17 mouse cellular contexts compared by ENCODE assay signal in the genomic region with DNA sequence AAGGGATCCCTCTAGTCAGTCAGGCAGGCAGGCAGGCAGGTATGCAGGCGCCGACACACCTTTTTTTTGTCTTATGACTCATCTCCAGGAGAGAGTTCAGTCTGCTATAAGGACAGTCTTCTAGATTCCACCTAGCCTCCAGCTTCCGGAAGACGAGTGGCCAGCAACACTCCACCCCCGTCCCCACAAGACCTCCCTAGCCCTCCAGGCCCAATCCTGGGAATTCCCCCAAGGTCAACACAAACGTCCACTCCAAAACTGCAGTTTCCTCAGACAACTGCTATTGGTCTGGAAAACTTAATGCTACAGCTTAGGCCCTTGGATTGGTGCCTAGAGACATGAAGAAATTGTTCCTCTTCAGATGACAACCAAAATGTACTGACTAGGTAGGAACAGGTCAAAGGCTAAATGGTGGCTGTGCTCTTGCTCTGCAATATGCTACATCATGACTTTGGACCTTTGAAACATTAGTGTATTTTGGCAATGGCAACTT.
DNase-seq lines count a peak whose midpoint lies in the region; ATAC-seq and TF ChIP-seq lines count a peak whose summit lies in the region.
"Had no signal": no experiment of that assay in that cellular context is flagged by ENCODE, and none has a peak within 500 bp of the region (broad histone marks: within the 10 kb centered on the region; RNA-seq: fewer than 3 reads in every experiment).

No protein-coding gene starts in this region.

- no peak overlapping the region for H3K27ac ChIP-seq in heart, embryonic 11.5 days (ENCODE audit: low read depth, low read length)
- H3K27ac ChIP-seq in liver, embryonic 15.5 days (replicated peaks) = peak overlapping the region; percentile 54
- H3K27ac ChIP-seq in liver, embryonic 11.5 days (ENCODE audit: low read depth, low read length) = no peak overlapping the region
- H3K27ac ChIP-seq in intestine, embryonic 16.5 days (ENCODE audit: low read length) = no peak overlapping the region
- H3K27ac ChIP-seq in midbrain, postnatal 0 days (ENCODE audit: low read depth, low read length) = no peak overlapping the region
- H3K27ac ChIP-seq: forebrain, embryonic 12.5 days; hindbrain, postnatal 0 days had no signal

- H3K4me1 ChIP-seq in heart, embryonic 11.5 days (ENCODE audit: control insufficient read depth, insufficient read depth, low read length) = 0 out of 2 replicates have a peak, but pooled peaks cover 3% of the 10 kb centered on the region
- H3K4me1 ChIP-seq in liver, embryonic 15.5 days (replicated peaks) = peaks cover 25% of the 10 kb centered on the region; the same call in 1 of the 2 replicates
- 0 out of 2 replicates have a peak, but pooled peaks cover 4% of the 10 kb centered on the region for H3K4me1 ChIP-seq in liver, embryonic 11.5 days (replicated peaks; ENCODE audit: control insufficient read depth, insufficient read depth, low read length)
- no peaks in the 10 kb centered on the region; the same call in 1 of the 2 replicates for H3K4me1 ChIP-seq in intestine, embryonic 16.5 days (ENCODE audit: control insufficient read depth, insufficient read depth, low read length)
- H3K4me1 ChIP-seq in midbrain, postnatal 0 days (ENCODE audit: insufficient read depth, low read length) = no peaks in the 10 kb centered on the region
- H3K4me1 ChIP-seq: forebrain, embryonic 12.5 days had no signal

- H3K9ac ChIP-seq in heart, embryonic 11.5 days (ENCODE audit: low read depth, low read length) = no peak overlapping the region
- H3K9ac ChIP-seq in liver, embryonic 15.5 days = no peak overlapping the region
- no peak overlapping the region for H3K9ac ChIP-seq in liver, embryonic 11.5 days (ENCODE audit: low read depth, low read length)
- H3K9ac ChIP-seq in intestine, embryonic 16.5 days (ENCODE audit: low read depth, low read length) = no peak overlapping the region
- H3K9ac ChIP-seq in midbrain, postnatal 0 days (replicated peaks; ENCODE audit: low read length, poor library complexity, severe bottlenecking) = no peak overlapping the region
- H3K9ac ChIP-seq: forebrain, embryonic 12.5 days had no signal

- ATAC-seq in heart, embryonic 11.5 days (replicated peaks; ENCODE audit: insufficient number of reproducible peaks, low FRiP score, low TSS enrichment) = no peak
- ATAC-seq in liver, embryonic 15.5 days (ENCODE audit: insufficient read depth) = 0 out of 2 replicates have a peak, but pooled peaks have one; percentile 20
- no peak for ATAC-seq in liver, embryonic 11.5 days (replicated peaks; ENCODE audit: low FRiP score)
- peak; percentile 58; the same call in 1 of the 2 replicates for ATAC-seq in intestine, embryonic 16.5 days
- no peak for ATAC-seq in midbrain, postnatal 0 days (ENCODE audit: low FRiP score)
- ATAC-seq: activated CD4-positive, CD25-positive, alpha-beta regulatory T cell, adult 4 months; hindbrain, postnatal 0 days; Patski had no signal

- intact Hi-C loops in heart, postnatal 10 days (cut with DNase I) = no loop called here

- no peak overlapping the region for H3K4me3 ChIP-seq in heart, embryonic 11.5 days (ENCODE audit: low read depth, low read length)
- H3K4me3 ChIP-seq in liver, embryonic 15.5 days (replicated peaks) = no peak overlapping the region
- no peak overlapping the region for H3K4me3 ChIP-seq in liver, embryonic 11.5 days (ENCODE audit: low read depth, low read length)
- no peak overlapping the region for H3K4me3 ChIP-seq in intestine, embryonic 16.5 days (ENCODE audit: low read length)
- H3K4me3 ChIP-seq in midbrain, postnatal 0 days (ENCODE audit: low read depth, low read length) = no peak overlapping the region
- H3K4me3 ChIP-seq: forebrain, embryonic 12.5 days had no signal

- DNase-seq in heart, postnatal 10 days = peak; percentile 30 to 32
- DNase-seq in liver, embryonic 11.5 days (ENCODE audit: low spot score) = no peak
- peak; percentile 10 for DNase-seq in yolk sac, embryonic 10.5 days (ENCODE audit: low spot score)
- DNase-seq in midbrain, postnatal 0 days (ENCODE audit: low spot score) = no peak
- DNase-seq: adrenal gland, postnatal 36 days; cerebellum, adult 8-10 months; gastrocnemius, postnatal 36 days; left cerebral cortex, postnatal 4 days; right cerebral cortex, adult 18-20 months; thymus, postnatal 36 days had no signal

- 78% methylated on average over 6 of the region's 6 CpGs for WGBS in heart, embryonic 11.5 days (ENCODE audit: insufficient replicate concordance)
- 74% methylated on average over 6 of the region's 6 CpGs for WGBS in liver, embryonic 15.5 days (ENCODE audit: insufficient replicate concordance)
- WGBS in liver, embryonic 11.5 days = 77% methylated on average over 6 of the region's 6 CpGs
- 57% methylated on average over 6 of the region's 6 CpGs for WGBS in intestine, embryonic 16.5 days
- WGBS in midbrain, postnatal 0 days = 86% methylated on average over 6 of the region's 6 CpGs

- no peak overlapping the region for H3K4me2 ChIP-seq in heart, embryonic 11.5 days
- H3K4me2 ChIP-seq in liver, embryonic 15.5 days = no peak overlapping the region
- H3K4me2 ChIP-seq in liver, embryonic 11.5 days = no peak overlapping the region
- H3K4me2 ChIP-seq in intestine, embryonic 16.5 days (ENCODE audit: low read depth, low read length) = no peak overlapping the region
- H3K4me2 ChIP-seq in midbrain, postnatal 0 days (ENCODE audit: low read depth, low read length, poor library complexity, severe bottlenecking) = no peak overlapping the region
- H3K4me2 ChIP-seq: forebrain, embryonic 12.5 days had no signal

- no peaks in the 10 kb centered on the region for H3K36me3 ChIP-seq in heart, embryonic 11.5 days (ENCODE audit: control insufficient read depth, insufficient read depth, low read length)
- H3K36me3 ChIP-seq in liver, embryonic 15.5 days (replicated peaks) = no peaks in the 10 kb centered on the region
- no peaks in the 10 kb centered on the region for H3K36me3 ChIP-seq in liver, embryonic 11.5 days (ENCODE audit: control insufficient read depth, insufficient read depth, low read length)
- no peaks in the 10 kb centered on the region for H3K36me3 ChIP-seq in intestine, embryonic 16.5 days (ENCODE audit: control insufficient read depth, insufficient read depth, low read length)
- H3K36me3 ChIP-seq in midbrain, postnatal 0 days (ENCODE audit: insufficient read depth, low read length) = no peaks in the 10 kb centered on the region
- H3K36me3 ChIP-seq: forebrain, embryonic 12.5 days had no signal

- H3K27me3 ChIP-seq in heart, embryonic 11.5 days (ENCODE audit: control insufficient read depth, insufficient read depth, low read length) = no peaks in the 10 kb centered on the region
- peaks cover 4% of the 10 kb centered on the region; the same call in 1 of the 2 replicates for H3K27me3 ChIP-seq in liver, embryonic 15.5 days
- no peaks in the 10 kb centered on the region for H3K27me3 ChIP-seq in liver, embryonic 11.5 days (replicated peaks; ENCODE audit: control insufficient read depth, insufficient read depth, low read length)
- H3K27me3 ChIP-seq in intestine, embryonic 16.5 days (replicated peaks; ENCODE audit: control insufficient read depth, insufficient read depth, low read length) = no peaks in the 10 kb centered on the region
- no peaks in the 10 kb centered on the region for H3K27me3 ChIP-seq in midbrain, postnatal 0 days (ENCODE audit: insufficient read depth, low read length)
- H3K27me3 ChIP-seq: forebrain, embryonic 12.5 days; Patski had no signal

- no peaks in the 10 kb centered on the region for H3K9me3 ChIP-seq in heart, embryonic 11.5 days (replicated peaks; ENCODE audit: control insufficient read depth, low read length)
- no peaks in the 10 kb centered on the region for H3K9me3 ChIP-seq in liver, embryonic 15.5 days (replicated peaks)
- no peaks in the 10 kb centered on the region for H3K9me3 ChIP-seq in liver, embryonic 11.5 days (ENCODE audit: control insufficient read depth, low read length)
- no peaks in the 10 kb centered on the region for H3K9me3 ChIP-seq in intestine, embryonic 16.5 days (ENCODE audit: control insufficient read depth, low read length)
- H3K9me3 ChIP-seq in midbrain, postnatal 0 days (ENCODE audit: low read length) = no peaks in the 10 kb centered on the region
- H3K9me3 ChIP-seq: forebrain, embryonic 12.5 days had no signal

- TF ChIP-seq CTCF in midbrain, postnatal 0 days (IDR thresholded peaks at IDR 0.05) = no peak

Comparison
In these comparisons a context has a peak if more than half of its experiments do, and no peak if none do; other contexts are left out.
1. ATAC-seq: peak in liver, embryonic 15.5 days (single experiment) and intestine, embryonic 16.5 days (single experiment); none in heart, embryonic 11.5 days (single experiment), liver, embryonic 11.5 days (single experiment) and midbrain, postnatal 0 days (single experiment).
2. DNase-seq: peak in heart, postnatal 10 days (2 of 2) and yolk sac, embryonic 10.5 days (single experiment); none in liver, embryonic 11.5 days (single experiment) and midbrain, postnatal 0 days (single experiment).